Mouse (Mus musculus) heart, embryonic 11.5 days (tissue): ENCODE results near the gene Wnt2b. TPM values are rescaled to one million over a fixed set of nuclear protein-coding genes. Genes with fewer than 3 reads are reported as not detected.

Experiments used
- ATAC-seq: fragments of 200-750 bp; cut with Nextera tagmentation; replicated peaks from 2 replicates; pipeline ENCODE4 v1.8.0; 2017; ENCODE audit warnings: moderate library complexity; ENCODE audit not compliant: insufficient number of reproducible peaks, low FRiP score, low TSS enrichment
- H3K27ac ChIP-seq: fragments of 300-500 bp; sonication (generic); 2 replicates; pipeline ENCODE4 v1.5.1; 2014; ENCODE audit warnings: mild to moderate bottlenecking, low read depth, low read length
- H3K27me3 ChIP-seq: fragments of 300-500 bp; sonication (generic); 2 replicates; pipeline ENCODE4 v1.6.1; 2014; ENCODE audit warnings: mild to moderate bottlenecking, low read length, mixed read lengths; ENCODE audit not compliant: control insufficient read depth, insufficient read depth
- H3K36me3 ChIP-seq: fragments of 300-500 bp; sonication (generic); 2 replicates; pipeline ENCODE4 v1.6.1; 2014; ENCODE audit warnings: mild to moderate bottlenecking, low read length, moderate library complexity, mixed read lengths; ENCODE audit not compliant: control insufficient read depth, insufficient read depth
- H3K4me1 ChIP-seq: fragments of 300-500 bp; sonication (generic); 2 replicates; pipeline ENCODE4 v1.6.1; 2014; ENCODE audit warnings: low read length; ENCODE audit not compliant: control insufficient read depth, insufficient read depth
- H3K4me2 ChIP-seq: fragments of 300-500 bp; sonication (generic); 2 replicates; pipeline ENCODE4 v1.6.1; 2014; ENCODE audit warnings: mild to moderate bottlenecking, moderate library complexity
- H3K4me3 ChIP-seq: fragments of 300-500 bp; sonication (generic); 2 replicates; pipeline ENCODE4 v1.5.1; 2014; ENCODE audit warnings: low read depth, low read length
- H3K9ac ChIP-seq: fragments of 300-500 bp; sonication (generic); 2 replicates; pipeline ENCODE4 v1.6.1; 2014; ENCODE audit warnings: mild to moderate bottlenecking, low read depth, low read length, moderate library complexity
- H3K9me3 ChIP-seq: fragments of 300-500 bp; sonication (generic); replicated peaks from 2 replicates; pipeline ENCODE4 v1.6.1; 2016; ENCODE audit warnings: low read length; ENCODE audit not compliant: control insufficient read depth
- WGBS: fragments of 180-500 bp; shearing (Covaris S2); extraction: QIAGEN DNeasy Blood & Tissue Kit; methylation state at CpG from one replicate; pipeline ENCODE4 v1.1.7; 2014; ENCODE audit not compliant: insufficient replicate concordance; 5-methylcytosine and 5-hydroxymethylcytosine counted together
- polyA plus RNA-seq: library from polyadenylated mRNA; unstranded; fragments of >200 nt; fragmentation: Nextera tagmentation; extraction: Ambion mirVana; gene quantifications from 2 replicates; pipeline ENCODE4 v1.2.1, GENCODE M21; 2014

The Wnt2b gene
- 1.7 and 1.9 TPM in 2 replicates for polyA plus RNA-seq

DNA sequence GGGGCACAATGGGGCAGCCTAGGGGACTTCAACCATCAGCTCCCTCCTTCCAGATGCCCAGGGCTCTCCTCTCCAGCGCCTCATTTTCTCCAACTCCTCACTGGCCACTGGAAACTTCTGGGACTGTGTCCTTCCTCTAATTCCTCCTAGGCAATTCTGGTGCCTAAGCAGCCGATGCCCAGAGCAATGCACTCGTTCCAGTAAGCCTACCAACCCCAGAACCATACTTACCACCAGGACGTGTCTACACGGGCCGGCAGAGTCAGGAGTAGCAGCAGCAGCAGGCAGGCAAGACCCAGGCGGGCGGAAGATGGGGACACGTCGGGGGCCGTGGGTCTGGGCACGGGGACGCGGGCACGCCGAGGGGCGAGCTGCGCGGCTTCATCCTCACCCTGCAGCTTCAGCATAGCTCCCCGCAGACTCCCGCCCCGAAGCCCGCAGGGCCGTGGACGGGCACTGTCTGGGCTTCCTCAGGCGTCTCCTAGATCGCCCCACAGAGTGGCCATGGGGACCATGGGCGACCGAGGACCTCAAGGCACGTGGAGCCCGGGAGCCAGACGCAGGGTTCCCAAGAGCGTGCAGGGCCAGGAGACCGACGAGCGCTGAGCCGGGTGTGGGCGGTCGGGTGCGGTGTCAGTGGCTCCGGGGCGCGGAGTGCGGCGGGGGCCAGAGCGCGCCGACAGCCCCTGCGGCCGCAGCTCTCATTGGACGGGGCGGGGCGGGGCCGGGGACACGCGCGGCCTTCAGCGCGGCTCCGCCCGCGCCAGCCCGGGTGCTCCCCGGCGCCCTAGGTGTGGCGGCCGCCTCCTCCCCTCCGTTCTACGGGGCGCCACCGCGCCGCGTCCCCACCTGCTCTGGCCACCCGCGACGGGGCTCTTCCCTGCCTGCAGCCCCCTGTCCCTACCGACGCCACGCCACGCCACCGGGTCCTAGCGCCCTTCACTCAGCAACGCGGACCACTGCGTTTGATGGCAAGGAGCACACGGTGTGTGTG is at the start of gene Wnt2b:
Gene Wnt2b, minus strand, starts transcription at position 856 of the 994 bp plus-strand sequence.
- Histone ChIP-seq H3K4me3 (peak within 1 kb of the TSS; percentile 58), H3K9ac (peak within 1 kb of the TSS; percentile 67), H3K27me3 (peaks cover 49% of the 10 kb centered on the region), H3K27ac (no peak within 1 kb of the TSS), H3K9me3 (no peaks in the 10 kb centered on the region), H3K4me2 (peak within 1 kb of the TSS; percentile 91), H3K36me3 (no peaks in the 10 kb centered on the region), H3K4me1 (peaks cover 25% of the 10 kb centered on the region)
- 0 out of 2 replicates have a peak, but pooled peaks have one; percentile 19 for ATAC-seq
- 2% methylated on average over 68 of the region's 87 CpGs for WGBS

DNA sequence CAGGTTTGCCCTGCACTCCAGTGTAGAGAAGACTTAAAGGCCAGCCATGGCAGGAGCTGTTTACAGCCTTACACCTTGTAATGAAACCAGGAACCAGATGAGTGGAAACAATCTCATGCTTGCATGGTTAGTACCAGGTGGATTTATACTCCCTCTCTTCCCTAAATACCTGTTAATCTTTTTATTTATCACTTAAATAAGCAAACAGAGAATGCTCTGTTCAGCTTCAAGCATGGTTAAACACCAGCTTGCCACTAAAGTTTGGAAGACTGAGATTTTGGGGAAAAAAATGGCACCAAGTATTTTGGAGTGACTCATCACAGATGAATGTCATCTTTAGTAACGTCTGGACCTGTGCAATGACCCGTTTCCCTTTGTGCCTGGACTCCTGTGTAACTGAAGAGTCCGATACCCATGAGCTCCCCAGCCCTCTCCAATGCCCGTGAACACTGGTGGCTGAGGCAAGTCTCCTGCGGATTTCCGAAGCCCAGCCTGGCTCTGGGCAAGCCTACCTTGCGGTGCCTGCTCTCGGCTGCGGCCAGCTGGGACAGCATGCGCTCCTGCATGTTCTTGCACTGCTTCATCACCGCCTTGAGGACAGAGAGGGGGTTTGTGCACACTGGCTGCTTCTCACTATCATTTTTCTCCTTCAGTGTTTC is 49.1 kb upstream of the Wnt2b start:
- 86% methylated on average over 11 of the region's 11 CpGs for WGBS
- no peak overlapping the region for H3K9ac ChIP-seq
- no peak overlapping the region for H3K27ac ChIP-seq
- ATAC-seq: no peak
- H3K4me2 ChIP-seq: no peak overlapping the region
- H3K4me3 ChIP-seq: no peak overlapping the region
- no peaks in the 10 kb centered on the region for H3K27me3 ChIP-seq
- no peaks in the 10 kb centered on the region for H3K9me3 ChIP-seq
- peaks cover 16% of the 10 kb centered on the region for H3K4me1 ChIP-seq
- peaks cover 26% of the 10 kb centered on the region for H3K36me3 ChIP-seq

DNA sequence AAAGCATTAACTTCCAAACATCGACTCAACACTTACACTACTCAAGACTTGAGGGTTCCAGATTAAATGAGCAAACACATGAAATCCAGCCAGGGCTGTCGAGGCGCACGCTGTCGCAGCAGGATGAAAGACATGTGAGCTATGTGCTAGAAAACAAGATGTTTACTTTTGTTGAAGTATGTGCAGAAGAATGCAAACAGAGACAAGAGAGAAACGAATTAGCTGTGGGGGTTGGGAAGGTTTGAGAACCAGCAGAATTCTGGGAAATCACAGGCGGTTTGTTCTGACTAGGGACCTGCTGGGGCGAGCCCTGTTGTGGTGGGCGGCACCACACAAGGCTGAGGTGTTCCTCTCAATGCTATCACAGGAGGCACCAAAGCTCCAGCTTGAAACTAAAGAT is 46.3 kb upstream of the Wnt2b start:
- peaks cover 44% of the 10 kb centered on the region for H3K36me3 ChIP-seq
- H3K4me3 ChIP-seq: no peak overlapping the region

DNA sequence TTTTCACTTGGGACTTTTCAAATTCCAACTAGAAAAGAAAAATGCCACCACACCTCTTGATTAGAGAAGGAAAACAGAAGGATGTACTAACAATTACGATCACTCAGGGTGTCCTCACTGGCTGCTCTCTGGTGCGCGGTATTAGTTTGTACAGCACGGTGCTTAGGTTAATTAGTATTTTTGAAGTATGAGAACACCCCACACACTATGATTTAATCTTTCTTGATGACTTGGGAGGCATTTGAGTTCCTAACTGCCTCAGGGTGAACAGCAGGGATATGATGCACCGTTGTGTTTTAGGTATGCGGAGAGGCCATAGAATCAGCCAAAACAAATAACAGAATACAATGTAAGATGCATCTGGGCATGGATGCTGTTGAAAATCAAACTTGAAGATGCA is 44.4 kb upstream of the Wnt2b start:
- 91% methylated on average over 6 of the region's 6 CpGs for WGBS
- ATAC-seq: no peak
- H3K4me1 ChIP-seq: peaks cover 16% of the 10 kb centered on the region

More for the DNA sequence above, 46.3 kb upstream of the Wnt2b start:
- Histone ChIP-seq H3K27ac (no peak overlapping the region), H3K4me1 (peaks cover 14% of the 10 kb centered on the region), H3K4me2 (no peak overlapping the region), H3K9ac (no peak overlapping the region), H3K27me3 (no peaks in the 10 kb centered on the region), H3K9me3 (no peaks in the 10 kb centered on the region)
- ATAC-seq: no peak
- 79% methylated on average over 9 of the region's 9 CpGs for WGBS

DNA sequence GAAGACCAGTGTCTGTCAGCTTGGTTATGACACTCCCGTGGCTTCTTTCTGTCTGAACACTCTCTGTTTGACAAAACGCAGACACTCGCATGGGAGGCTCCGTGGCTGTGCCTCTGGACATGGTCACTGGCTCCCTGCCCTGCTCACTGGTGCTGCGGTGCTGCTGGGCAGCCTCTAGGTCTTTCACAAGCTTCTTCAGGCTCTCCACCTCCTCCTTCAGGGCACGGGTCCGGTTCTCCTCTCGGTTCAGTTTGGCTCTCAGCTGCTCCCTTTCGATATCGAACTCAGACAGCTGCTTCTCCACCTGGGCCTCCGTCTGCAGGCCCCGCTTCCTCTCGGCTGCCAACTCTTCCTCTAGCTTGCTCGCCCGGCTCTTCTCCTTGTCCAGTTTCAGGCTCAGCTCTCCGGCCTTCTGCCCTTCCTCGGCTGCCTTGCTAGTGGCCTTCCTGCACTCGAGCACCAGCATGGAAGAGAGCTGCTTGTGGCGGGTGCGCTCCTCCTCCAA is 43.9 kb upstream of the Wnt2b start:
- H3K36me3 ChIP-seq: peaks cover 39% of the 10 kb centered on the region

More for the DNA sequence above, 44.4 kb upstream of the Wnt2b start:
- Histone ChIP-seq H3K4me2 (no peak overlapping the region), H3K27ac (no peak overlapping the region), H3K27me3 (no peaks in the 10 kb centered on the region), H3K9ac (no peak overlapping the region), H3K36me3 (peaks cover 44% of the 10 kb centered on the region), H3K4me3 (no peak overlapping the region), H3K9me3 (no peaks in the 10 kb centered on the region)

DNA sequence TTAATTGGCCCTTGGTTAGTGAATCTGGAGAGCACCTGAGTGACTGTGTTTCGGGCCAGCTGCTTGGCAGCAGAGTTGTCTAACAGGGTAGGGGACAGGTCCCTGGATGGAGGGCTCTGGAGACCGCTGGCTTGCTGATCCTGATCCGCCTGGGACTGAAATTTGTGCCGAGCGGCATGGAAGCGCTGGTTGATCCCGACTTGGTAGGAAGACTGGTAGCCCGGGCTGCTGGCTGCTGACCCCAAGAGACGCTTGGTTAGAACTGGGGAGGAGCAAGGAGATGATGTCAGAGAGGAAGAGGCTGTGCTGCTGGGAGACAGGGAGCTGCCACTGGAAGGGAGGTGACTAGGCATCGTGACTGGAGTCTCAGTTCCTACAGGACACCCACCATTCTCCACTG is 43.3 kb upstream of the Wnt2b start:
- Histone ChIP-seq H3K9me3 (no peaks in the 10 kb centered on the region), H3K27me3 (no peaks in the 10 kb centered on the region), H3K4me3 (no peak overlapping the region), H3K4me1 (peaks cover 26% of the 10 kb centered on the region), H3K9ac (no peak overlapping the region), H3K27ac (no peak overlapping the region), H3K4me2 (no peak overlapping the region), H3K36me3 (peaks cover 36% of the 10 kb centered on the region)
- no peak for ATAC-seq
- 83% methylated on average over 10 of the region's 10 CpGs for WGBS

More for the DNA sequence above, 43.9 kb upstream of the Wnt2b start:
- no peak overlapping the region for H3K4me3 ChIP-seq
- no peak for ATAC-seq
- H3K4me1 ChIP-seq: peaks cover 20% of the 10 kb centered on the region
- no peak overlapping the region for H3K27ac ChIP-seq
- no peaks in the 10 kb centered on the region for H3K27me3 ChIP-seq
- H3K4me2 ChIP-seq: no peak overlapping the region
- no peak overlapping the region for H3K9ac ChIP-seq
- no peaks in the 10 kb centered on the region for H3K9me3 ChIP-seq
- 88% methylated on average over 20 of the region's 20 CpGs for WGBS

DNA sequence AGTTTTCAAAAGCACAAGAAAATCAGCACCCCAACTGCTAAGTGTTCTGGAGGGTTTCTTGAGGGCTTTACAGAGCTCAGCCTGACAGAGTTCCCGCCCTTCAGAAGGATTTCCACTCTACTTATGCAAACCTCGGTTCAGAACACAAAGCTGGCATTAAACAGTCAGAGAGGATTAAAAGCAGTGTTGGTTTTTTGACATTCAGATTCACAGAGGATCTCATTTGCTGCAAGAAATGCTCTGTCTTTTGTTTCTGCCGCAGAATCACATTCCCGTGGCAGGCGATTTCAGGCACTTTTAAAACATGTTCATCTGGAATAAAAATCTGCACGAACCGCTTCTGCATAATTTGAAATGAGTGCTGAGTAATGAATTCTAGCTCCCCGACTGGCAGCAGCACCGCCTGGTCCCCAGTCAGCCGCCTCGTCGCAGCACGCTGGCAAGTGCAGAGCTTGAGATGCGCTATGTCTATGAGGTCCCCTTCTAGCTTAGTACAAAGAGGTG is 42.3 kb upstream of the Wnt2b start:
- Histone ChIP-seq H3K36me3 (peaks cover 32% of the 10 kb centered on the region), H3K27ac (no peak overlapping the region), H3K27me3 (no peaks in the 10 kb centered on the region), H3K9me3 (no peaks in the 10 kb centered on the region), H3K9ac (no peak overlapping the region), H3K4me2 (no peak overlapping the region), H3K4me1 (peaks cover 32% of the 10 kb centered on the region), H3K4me3 (no peak overlapping the region)
- 86% methylated on average over 14 of the region's 14 CpGs for whole genome bisulfite sequencing
- ATAC-seq: no peak

DNA sequence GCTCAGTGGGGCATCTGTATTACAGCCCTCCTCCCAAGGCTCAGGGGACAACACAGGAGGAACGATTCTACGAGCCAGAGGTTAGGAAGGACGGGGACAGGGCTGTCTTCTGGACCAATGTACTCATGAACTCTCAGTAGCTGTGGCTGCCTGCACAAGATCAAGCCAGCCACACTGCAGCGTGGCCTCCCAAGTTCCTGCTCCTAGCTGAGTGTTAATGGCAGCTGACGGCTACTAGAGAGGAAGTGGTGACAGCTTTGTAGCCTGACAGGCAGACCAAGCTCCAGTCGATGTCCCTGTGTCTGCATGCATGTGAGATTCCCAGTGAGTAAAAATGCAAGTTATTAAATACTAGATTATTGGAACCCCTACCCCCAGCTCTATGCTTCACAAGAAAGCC is 39.7 kb upstream of the Wnt2b start:
- Histone ChIP-seq H3K27ac (peak overlapping the region; percentile 80), H3K4me1 (peaks cover 55% of the 10 kb centered on the region), H3K9me3 (no peaks in the 10 kb centered on the region), H3K36me3 (peaks cover 22% of the 10 kb centered on the region), H3K4me3 (no peak overlapping the region), H3K9ac (no peak overlapping the region), H3K4me2 (peak overlapping the region; percentile 22), H3K27me3 (no peaks in the 10 kb centered on the region)
- WGBS: 11% methylated on average over 6 of the region's 6 CpGs
- ATAC-seq: peak; percentile 29; the same call in 1 of the 2 replicates
